Mouse (Mus musculus) C2C12 (cell line): Measurements from ENCODE around the gene Thoc7. TPM values are rescaled to one million over a fixed set of nuclear protein-coding genes. Genes with fewer than 3 reads are reported as not detected.

Experiments
- H3K27me3 ChIP-seq: one replicate; pipeline ENCODE4 v1.6.1; 2011; ENCODE audit not compliant: control insufficient read depth, insufficient read depth, insufficient read length
- H3K36me3 ChIP-seq: one replicate; pipeline ENCODE4 v1.6.1; 2011; ENCODE audit not compliant: control insufficient read depth, insufficient read depth
- H3K4me3 ChIP-seq: one replicate; pipeline ENCODE4 v1.5.1; 2011; ENCODE audit warnings: mild to moderate bottlenecking, control low read depth; ENCODE audit not compliant: poor library complexity, insufficient read depth, severe bottlenecking
- H3K79me2 ChIP-seq: one replicate; pipeline ENCODE4 v1.6.1; 2011; ENCODE audit not compliant: control insufficient read depth, insufficient read depth
- H3K79me3 ChIP-seq: one replicate; pipeline ENCODE4 v1.6.1; 2011; ENCODE audit warnings: low read depth, control low read depth
- H3ac ChIP-seq: one replicate; pipeline ENCODE3; 2011; ENCODE audit warnings: low read depth; ENCODE audit not compliant: control insufficient read depth, insufficient read length
- CEBPB ChIP-seq: IDR thresholded peaks from one replicate; pipeline ENCODE4 v1.6.1; 2011; ENCODE audit warnings: low read depth, mild to moderate bottlenecking, control low read depth, moderate library complexity
- CTCF ChIP-seq: IDR thresholded peaks from one replicate; pipeline ENCODE4 v1.5.1; 2011; ENCODE audit not compliant: control insufficient read depth, insufficient read depth, insufficient read length
- FOSL1 ChIP-seq: IDR thresholded peaks from one replicate; pipeline ENCODE4 v1.8.0; 2011; ENCODE audit warnings: mild to moderate bottlenecking, low read length; ENCODE audit not compliant: poor library complexity, insufficient read depth, severe bottlenecking
- MAX ChIP-seq: IDR thresholded peaks from one replicate; pipeline ENCODE4 v1.6.1; 2011; ENCODE audit warnings: mild to moderate bottlenecking, control low read depth
- MYOD1 ChIP-seq: IDR thresholded peaks from one replicate; pipeline ENCODE4 v1.6.1; 2011; ENCODE audit warnings: low read depth; ENCODE audit not compliant: control insufficient read depth, insufficient read length
- MYOG ChIP-seq: IDR thresholded peaks from one replicate; pipeline ENCODE4 v1.6.1; 2011; ENCODE audit not compliant: control insufficient read depth, insufficient read length; ENCODE audit errors: extremely low read depth
- USF1 ChIP-seq: IDR thresholded peaks from one replicate; pipeline ENCODE4 v1.6.1; 2011; ENCODE audit warnings: low read depth, mild to moderate bottlenecking, control low read depth, moderate library complexity
- polyA plus RNA-seq: library from polyadenylated mRNA; unstranded; fragments of >200 nt; fragmentation: generic; extraction: Trizol; gene quantifications from one replicate; pipeline ENCODE4 v1.2.1, GENCODE M21; 2012; ENCODE audit warnings: missing spikeins

Gene Thoc7
- polyA plus RNA-seq, 1 experiment = 63.8 TPM

GRCm38 (mm10) chr14:13988397-13988796, 26.7 kb upstream of the Thoc7 start:
- Histone ChIP-seq H3K79me3 (no peaks in the 10 kb centered on the region), H3ac (no peak overlapping the region), H3K79me2 (no peaks in the 10 kb centered on the region), H3K4me3 (no peak overlapping the region), H3K27me3 (no peaks in the 10 kb centered on the region), H3K36me3 (no peaks in the 10 kb centered on the region)
- TF ChIP-seq USF1 (no peak), FOSL1 (no peak), CEBPB (no peak), CTCF (no peak), MAX (no peak), MYOD1 (no peak), MYOG (no peak)

GRCm38 (mm10) chr14:13982174-13982573, 20.5 kb upstream of the Thoc7 start:
- H3K36me3 ChIP-seq = no peaks in the 10 kb centered on the region
- no peaks in the 10 kb centered on the region for H3K27me3 ChIP-seq
- no peak overlapping the region for H3ac ChIP-seq
- H3K79me2 ChIP-seq = no peaks in the 10 kb centered on the region
- TF ChIP-seq FOSL1 (no peak), CEBPB (no peak), USF1 (no peak), MYOG (no peak), MAX (no peak), MYOD1 (no peak), CTCF (no peak)
- no peaks in the 10 kb centered on the region for H3K79me3 ChIP-seq
- no peak overlapping the region for H3K4me3 ChIP-seq

- Histone ChIP-seq H3K27me3 (no peaks in the 10 kb centered on the region), H3K79me2 (no peaks in the 10 kb centered on the region), H3K79me3 (no peaks in the 10 kb centered on the region), H3ac (no peak overlapping the region), H3K36me3 (no peaks in the 10 kb centered on the region), H3K4me3 (no peak overlapping the region)
- no peak for TF ChIP-seq FOSL1
- TF ChIP-seq CTCF = no peak
- TF ChIP-seq USF1 = no peak
- no peak for TF ChIP-seq MAX
- TF ChIP-seq MYOG = no peak
- TF ChIP-seq MYOD1 = no peak
- TF ChIP-seq CEBPB = no peak
Observed at GRCm38 (mm10) chr14:13981286-13981685, 19.6 kb upstream of the Thoc7 start.

GRCm38 (mm10) chr14:13977498-13977897, 15.8 kb upstream of the Thoc7 start:
- no peaks in the 10 kb centered on the region for H3K79me2 ChIP-seq
- TF ChIP-seq MYOG (no peak), CEBPB (no peak), FOSL1 (no peak), USF1 (no peak), CTCF (no peak), MAX (no peak), MYOD1 (no peak)
- H3K79me3 ChIP-seq = no peaks in the 10 kb centered on the region
- H3K27me3 ChIP-seq = no peaks in the 10 kb centered on the region
- H3ac ChIP-seq = no peak overlapping the region
- no peaks in the 10 kb centered on the region for H3K36me3 ChIP-seq
- no peak overlapping the region for H3K4me3 ChIP-seq

- TF ChIP-seq CTCF = no peak
- no peak for TF ChIP-seq MYOG
Observed at GRCm38 (mm10) chr14:13971644-13972234, 10.1 kb upstream of the Thoc7 start.

GRCm38 (mm10) chr14:13970513-13970912, 8.9 kb upstream of the Thoc7 start:
- H3K79me2 ChIP-seq = no peaks in the 10 kb centered on the region
- no peak overlapping the region for H3ac ChIP-seq
- H3K79me3 ChIP-seq = no peaks in the 10 kb centered on the region
- no peaks in the 10 kb centered on the region for H3K27me3 ChIP-seq
- no peak overlapping the region for H3K4me3 ChIP-seq
- no peaks in the 10 kb centered on the region for H3K36me3 ChIP-seq
- TF ChIP-seq USF1 = no peak
- no peak for TF ChIP-seq MYOG
- TF ChIP-seq MAX = no peak
- TF ChIP-seq CEBPB = no peak
- TF ChIP-seq MYOD1 = no peak
- TF ChIP-seq FOSL1 = no peak
- TF ChIP-seq CTCF = no peak

More at GRCm38 (mm10) chr14:13971644-13972234, 10.1 kb upstream of the Thoc7 start:
- Histone ChIP-seq H3ac (no peak overlapping the region), H3K79me2 (no peaks in the 10 kb centered on the region), H3K36me3 (no peaks in the 10 kb centered on the region), H3K4me3 (no peak overlapping the region), H3K27me3 (no peaks in the 10 kb centered on the region), H3K79me3 (no peaks in the 10 kb centered on the region)
